Mouse (Mus musculus): Measurements from ENCODE around the gene Mical3. TPM values are rescaled to one million over a fixed set of nuclear protein-coding genes. Genes with fewer than 3 reads are reported as not detected.
"Not testable (repeated sequence)": the region's sequence is repeated elsewhere in the genome, so short reads cannot be mapped to it uniquely, and the experiment has no call there.

The Mical3 gene
- polyA plus RNA-seq, 1 experiment from 2014 or later: 50.0 TPM

GRCm38 (mm10) chr6:120917975-120918374 lies 212.8 kb downstream of the Mical3 start:
- Histone ChIP-seq H3K27ac (no peak overlapping the region), H3K4me2 (no peak overlapping the region), H3K4me3 (no peak overlapping the region), H3K4me1 (peaks cover 11% of the 10 kb centered on the region; the same call in 1 of the 2 replicates), H3K27me3 (replicated peaks) (no peaks in the 10 kb centered on the region), H3K9me3 (no peaks in the 10 kb centered on the region), H3K9ac (no peak overlapping the region), H3K36me3 (replicated peaks) (no peaks in the 10 kb centered on the region)
- ATAC-seq (replicated peaks): no peak
- WGBS: 68% methylated on average over 3 of the region's 3 CpGs

- ATAC-seq (replicated peaks); H3K9me3 ChIP-seq; H3K27me3 ChIP-seq (replicated peaks); H3K36me3 ChIP-seq (replicated peaks): not testable (repeated sequence)
- WGBS: 27% methylated on average over 11 of the region's 14 CpGs
- H3K4me2 ChIP-seq: peak overlapping the region; percentile 94
- H3K4me1 ChIP-seq: peaks cover 11% of the 10 kb centered on the region; the same call in 1 of the 2 replicates
- peak overlapping the region; percentile 78 for H3K4me3 ChIP-seq
- peak overlapping the region; percentile 63; the same call in 1 of the 2 replicates for H3K27ac ChIP-seq
- H3K9ac ChIP-seq: peak overlapping the region; percentile 64
Observed at GRCm38 (mm10) chr6:120916972-120917881, 213.6 kb downstream of the Mical3 start.

DNA sequence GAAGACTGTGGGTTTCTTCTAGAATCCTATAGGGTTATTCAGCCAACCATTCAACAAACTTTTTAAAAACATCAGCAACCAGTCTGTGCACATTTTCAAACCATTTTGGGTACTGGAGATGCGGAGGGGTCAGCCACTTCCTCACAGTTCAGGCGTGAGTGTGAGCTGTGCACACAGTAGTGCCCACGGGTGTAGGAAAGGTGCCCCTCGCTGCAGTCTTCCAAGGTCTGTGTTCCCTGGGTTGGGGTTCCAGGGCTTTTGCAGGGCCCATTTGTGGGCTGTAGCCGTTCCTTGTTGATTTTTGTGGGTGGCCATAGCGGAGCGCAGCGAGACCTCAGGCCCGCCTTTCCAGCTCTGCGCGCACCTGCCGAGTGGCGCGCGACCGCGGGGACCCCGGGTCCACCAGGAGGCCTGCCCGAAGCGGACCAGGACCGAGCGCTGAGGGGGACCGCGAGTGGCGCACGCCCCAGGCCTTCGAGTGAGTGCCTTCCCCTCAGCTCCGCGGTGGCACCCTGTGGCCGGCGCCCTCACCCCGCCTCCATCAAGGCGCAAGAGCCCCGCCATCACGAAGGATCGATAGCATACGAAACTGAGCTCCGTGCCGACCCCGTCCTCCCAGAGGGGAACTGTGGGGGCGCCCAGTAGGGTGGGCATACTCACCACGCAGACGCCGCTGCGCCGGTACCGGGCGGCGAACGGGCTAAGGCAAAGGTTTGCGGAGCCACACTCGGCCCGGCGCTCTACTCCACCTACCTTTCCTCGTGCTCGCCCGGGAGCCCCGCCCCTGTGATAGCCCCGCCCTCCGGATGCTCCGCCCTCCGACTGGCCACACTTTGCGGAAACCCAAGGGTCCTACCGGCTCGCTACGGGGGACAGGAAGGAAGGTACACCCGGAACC lies 214.5 kb downstream of the Mical3 start, which contains the start of gene Bid:
Gene Bid, minus strand, starts transcription at position 780 of the 898 bp plus-strand sequence.
- ATAC-seq (replicated peaks): peak; percentile 91
- no peaks in the 10 kb centered on the region for H3K9me3 ChIP-seq
- H3K4me2 ChIP-seq: peak within 1 kb of the TSS; percentile 94
- peak within 1 kb of the TSS; percentile 64 for H3K9ac ChIP-seq
- no peaks in the 10 kb centered on the region for H3K36me3 ChIP-seq (replicated peaks)
- H3K4me3 ChIP-seq: peak within 1 kb of the TSS; percentile 78
- peaks cover 11% of the 10 kb centered on the region; the same call in 1 of the 2 replicates for H3K4me1 ChIP-seq
- peak within 1 kb of the TSS; percentile 63 for H3K27ac ChIP-seq
- WGBS: 1% methylated on average over 67 of the region's 67 CpGs
- no peaks in the 10 kb centered on the region for H3K27me3 ChIP-seq (replicated peaks)

GRCm38 (mm10) chr6:120915649-120915975 lies 215.2 kb downstream of the Mical3 start:
- Histone ChIP-seq H3K9me3 (no peaks in the 10 kb centered on the region), H3K4me2 (peak overlapping the region; percentile 94), H3K27ac (no peak overlapping the region), H3K9ac (0 out of 2 replicates have a peak overlapping the region, but pooled peaks have one; percentile 64), H3K4me1 (peaks cover 11% of the 10 kb centered on the region; the same call in 1 of the 2 replicates), H3K27me3 (replicated peaks) (no peaks in the 10 kb centered on the region), H3K36me3 (replicated peaks) (no peaks in the 10 kb centered on the region), H3K4me3 (peak overlapping the region; percentile 78)
- ATAC-seq (replicated peaks): peak; percentile 13
- WGBS: 32% methylated on average over 2 of the region's 2 CpGs

DNA sequence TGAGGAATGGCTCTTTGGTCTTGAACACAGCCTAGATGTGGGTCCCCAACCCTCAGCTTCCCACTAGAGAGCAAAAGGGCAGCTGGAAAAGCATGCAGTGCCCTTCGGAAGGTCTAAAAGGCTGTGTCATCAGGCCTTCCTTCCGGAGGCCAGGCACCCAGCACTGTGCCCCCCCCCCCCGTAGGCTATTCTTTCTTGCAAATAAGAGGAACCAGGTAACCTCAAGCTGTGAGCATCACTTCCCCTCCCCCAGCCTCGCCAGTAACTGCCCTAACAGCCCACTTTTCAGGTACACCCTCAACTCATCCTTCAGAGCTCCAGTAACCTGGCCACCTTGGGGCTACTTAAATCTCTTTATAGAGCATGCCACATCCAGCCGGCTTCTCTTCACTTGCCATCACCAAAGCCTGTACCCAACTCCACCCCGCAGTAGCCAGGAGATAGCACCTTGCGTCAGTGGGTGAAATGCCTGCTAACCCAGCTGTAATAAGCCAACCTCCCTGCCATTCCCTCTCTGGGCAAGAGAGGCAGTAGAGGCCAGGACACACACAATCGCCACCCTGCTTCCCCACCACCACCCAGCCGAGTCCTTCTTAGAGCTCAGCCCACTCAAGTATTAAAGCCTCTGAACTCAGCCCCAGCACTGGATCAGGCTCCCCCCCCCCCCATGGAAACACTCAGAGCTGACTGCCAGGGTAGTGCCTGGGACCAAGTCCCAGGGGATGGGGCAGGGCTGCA lies 215.7 kb downstream of the Mical3 start:
- Histone ChIP-seq H3K27me3 (replicated peaks) (no peaks in the 10 kb centered on the region), H3K4me3 (0 out of 2 replicates have a peak overlapping the region, but pooled peaks have one; percentile 78), H3K36me3 (replicated peaks) (no peaks in the 10 kb centered on the region), H3K4me2 (peak overlapping the region; percentile 94), H3K9me3 (no peaks in the 10 kb centered on the region), H3K4me1 (peaks cover 11% of the 10 kb centered on the region; the same call in 1 of the 2 replicates), H3K27ac (no peak overlapping the region), H3K9ac (no peak overlapping the region)
- WGBS: 40% methylated on average over 9 of the region's 9 CpGs
- ATAC-seq (replicated peaks): peak; percentile 12

DNA sequence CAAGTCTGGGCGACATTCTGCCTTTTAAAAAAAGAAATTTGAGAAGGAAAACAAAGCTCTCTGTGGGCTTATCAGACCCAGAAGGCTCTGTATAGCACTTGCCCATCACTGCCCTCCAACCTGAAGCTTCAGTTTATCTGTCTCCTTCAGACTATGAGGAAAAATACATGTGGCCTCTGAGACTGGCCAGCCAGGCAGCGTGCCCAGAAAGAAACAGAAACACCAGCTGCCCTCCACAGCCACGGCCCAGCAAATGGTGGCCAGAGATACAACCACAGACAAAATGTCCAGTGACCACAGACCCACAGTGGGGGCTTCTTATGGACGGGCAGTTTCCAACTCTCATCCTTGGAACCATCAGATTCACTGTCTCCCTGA lies 216.3 kb downstream of the Mical3 start:
- ATAC-seq (replicated peaks): no peak
- H3K4me1 ChIP-seq: peaks cover 11% of the 10 kb centered on the region; the same call in 1 of the 2 replicates
- no peak overlapping the region for H3K9ac ChIP-seq
- H3K4me3 ChIP-seq: no peak overlapping the region
- H3K27ac ChIP-seq: no peak overlapping the region
- WGBS: 79% methylated on average over 4 of the region's 4 CpGs
- H3K4me2 ChIP-seq: no peak overlapping the region
- H3K9me3 ChIP-seq: no peaks in the 10 kb centered on the region
- no peaks in the 10 kb centered on the region for H3K36me3 ChIP-seq (replicated peaks)
- H3K27me3 ChIP-seq (replicated peaks): no peaks in the 10 kb centered on the region

GRCm38 (mm10) chr6:120913783-120914182 lies 217.0 kb downstream of the Mical3 start:
- no peak overlapping the region for H3K9ac ChIP-seq
- H3K27me3 ChIP-seq (replicated peaks): no peaks in the 10 kb centered on the region
- H3K4me1 ChIP-seq: peaks cover 11% of the 10 kb centered on the region; the same call in 1 of the 2 replicates
- H3K27ac ChIP-seq: no peak overlapping the region
- no peak overlapping the region for H3K4me2 ChIP-seq
- no peak overlapping the region for H3K4me3 ChIP-seq
- ATAC-seq (replicated peaks): no peak
- H3K36me3 ChIP-seq (replicated peaks): no peaks in the 10 kb centered on the region
- H3K9me3 ChIP-seq: no peaks in the 10 kb centered on the region
- 84% methylated on average over 8 of the region's 8 CpGs for WGBS

GRCm38 (mm10) chr6:120912931-120913330 lies 217.9 kb downstream of the Mical3 start:
- WGBS: 89% methylated on average over 2 of the region's 2 CpGs
- H3K4me2 ChIP-seq: no peak overlapping the region
- no peak overlapping the region for H3K9ac ChIP-seq
- H3K36me3 ChIP-seq (replicated peaks): no peaks in the 10 kb centered on the region
- H3K4me1 ChIP-seq: peaks cover 11% of the 10 kb centered on the region; the same call in 1 of the 2 replicates
- no peak overlapping the region for H3K4me3 ChIP-seq
- ATAC-seq (replicated peaks): no peak
- H3K27me3 ChIP-seq (replicated peaks): no peaks in the 10 kb centered on the region
- no peak overlapping the region for H3K27ac ChIP-seq
- H3K9me3 ChIP-seq: no peaks in the 10 kb centered on the region

DNA sequence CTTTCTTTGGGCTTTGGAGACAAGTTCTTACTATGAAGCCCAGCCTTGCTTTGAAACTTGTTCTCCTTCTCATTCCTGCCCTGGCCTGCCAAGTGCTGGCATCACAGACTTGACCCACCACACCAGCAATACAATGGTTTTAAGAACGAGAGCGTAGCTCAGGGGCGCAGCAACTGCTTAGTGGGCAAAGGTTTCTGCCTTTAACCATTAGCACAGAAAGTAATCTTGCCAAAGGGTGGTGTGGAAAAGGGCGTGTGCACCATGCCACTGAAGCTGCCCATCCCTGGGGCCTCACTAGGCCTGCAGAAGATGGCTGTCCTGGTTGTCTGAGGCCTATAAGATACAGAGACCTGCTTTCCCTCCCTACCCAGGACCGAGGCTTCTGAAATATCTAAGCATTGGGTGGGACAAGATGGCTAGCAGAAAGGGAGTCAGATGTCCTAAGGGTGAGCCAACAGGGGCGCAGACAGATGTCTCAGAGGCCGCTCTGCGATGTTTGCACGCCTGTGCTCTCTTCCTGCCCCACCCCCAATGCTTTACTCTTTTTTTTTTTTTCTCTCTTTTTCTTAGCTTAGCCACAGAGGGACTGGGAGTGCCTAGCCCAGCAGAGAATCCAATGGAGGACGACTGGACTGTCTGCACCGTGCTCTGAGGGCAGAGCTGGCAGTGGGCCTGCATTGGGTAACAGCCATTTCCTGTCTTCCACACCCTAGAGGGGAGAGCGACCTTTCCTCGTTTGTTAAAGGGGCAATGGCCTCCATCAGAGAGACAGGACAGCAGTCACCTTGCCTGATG lies 219.4 kb downstream of the Mical3 start:
- H3K9me3 ChIP-seq: no peaks in the 10 kb centered on the region
- H3K4me3 ChIP-seq: no peak overlapping the region
- H3K4me1 ChIP-seq: peaks cover 11% of the 10 kb centered on the region; the same call in 1 of the 2 replicates
- H3K9ac ChIP-seq: no peak overlapping the region
- 83% methylated on average over 13 of the region's 13 CpGs for WGBS
- H3K36me3 ChIP-seq (replicated peaks): no peaks in the 10 kb centered on the region
- no peak for ATAC-seq (replicated peaks)
- no peak overlapping the region for H3K27ac ChIP-seq
- no peaks in the 10 kb centered on the region for H3K27me3 ChIP-seq (replicated peaks)
- no peak overlapping the region for H3K4me2 ChIP-seq

DNA sequence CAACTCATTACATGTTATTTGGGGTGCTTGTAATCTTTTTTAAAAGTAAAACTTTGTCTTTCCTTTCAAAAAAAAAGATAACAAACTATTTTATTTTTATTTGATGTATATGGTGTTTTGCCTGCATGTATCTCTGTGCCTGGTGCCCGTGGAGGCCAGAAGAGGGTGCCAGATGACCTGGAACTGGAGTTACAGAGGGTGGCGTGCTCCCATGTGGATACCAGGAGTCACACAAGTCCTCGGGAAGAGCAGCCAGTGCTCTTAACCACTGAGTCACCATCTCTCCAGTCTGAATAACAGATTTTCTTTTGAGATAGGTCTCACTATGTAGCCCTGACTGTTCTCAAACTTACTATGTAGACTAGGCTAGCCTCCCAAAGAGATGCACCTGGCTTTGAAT lies 221.3 kb downstream of the Mical3 start:
- H3K4me3 ChIP-seq: no peak overlapping the region
- no peak for ATAC-seq (replicated peaks)

More for the DNA sequence above, 221.3 kb downstream of the Mical3 start:
- no peaks in the 10 kb centered on the region for H3K27me3 ChIP-seq (replicated peaks)
- 87% methylated on average over 3 of the region's 3 CpGs for WGBS
- H3K36me3 ChIP-seq (replicated peaks): no peaks in the 10 kb centered on the region
- H3K4me1 ChIP-seq: no peaks in the 10 kb centered on the region
- H3K9ac ChIP-seq: no peak overlapping the region
- H3K27ac ChIP-seq: no peak overlapping the region
- H3K9me3 ChIP-seq: no peaks in the 10 kb centered on the region
- no peak overlapping the region for H3K4me2 ChIP-seq
